Mouse (Mus musculus): ENCODE data around the gene Eln.

Eln gene

GRCm38 (mm10) chr5:134746890-134747511 is at the start of gene Eln:
Gene Eln, minus strand, starts transcription at chr5:134747323.
- DNase-seq = no peak

- DNase-seq = no peak
Observed at GRCm38 (mm10) chr5:134790080-134790995, 43.2 kb upstream of the Eln start.

GRCm38 (mm10) chr5:134788237-134788636 is 41.1 kb upstream of the Eln start:
- no peak for DNase-seq

DNA sequence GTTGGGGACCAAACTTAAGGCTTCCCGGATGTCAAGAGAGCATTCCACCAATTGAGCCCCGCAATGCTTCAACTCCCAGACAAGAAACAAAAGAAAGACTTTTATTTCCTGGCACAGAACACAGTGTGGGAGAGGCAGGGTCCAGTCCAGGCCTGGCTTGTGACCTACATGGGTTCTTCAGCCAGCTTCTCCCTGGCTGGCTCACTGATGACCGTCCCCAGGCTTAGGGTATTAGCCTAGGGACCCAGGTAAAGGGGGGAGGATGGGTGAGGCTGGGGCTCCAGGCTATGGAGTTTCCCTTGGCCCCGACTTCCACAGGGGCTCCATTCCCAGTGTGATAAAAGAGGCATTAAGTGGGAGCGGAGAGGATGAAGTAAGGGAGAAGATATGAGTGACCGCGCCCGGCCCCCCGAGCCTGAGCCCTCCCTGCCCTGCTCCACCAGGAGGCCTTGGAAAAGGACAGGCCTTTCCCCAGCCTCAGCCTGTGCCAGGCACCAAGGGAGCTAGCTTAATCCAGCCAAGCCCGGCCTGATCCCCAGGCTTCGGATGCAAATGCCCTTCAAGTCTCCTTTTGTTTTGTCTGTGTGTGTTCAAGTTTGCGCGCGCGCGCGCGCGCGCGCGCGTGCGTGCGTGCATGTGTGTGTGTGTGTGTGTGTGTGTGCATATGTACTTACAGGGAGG is 38.7 kb upstream of the Eln start:
- DNase-seq = no peak

DNA sequence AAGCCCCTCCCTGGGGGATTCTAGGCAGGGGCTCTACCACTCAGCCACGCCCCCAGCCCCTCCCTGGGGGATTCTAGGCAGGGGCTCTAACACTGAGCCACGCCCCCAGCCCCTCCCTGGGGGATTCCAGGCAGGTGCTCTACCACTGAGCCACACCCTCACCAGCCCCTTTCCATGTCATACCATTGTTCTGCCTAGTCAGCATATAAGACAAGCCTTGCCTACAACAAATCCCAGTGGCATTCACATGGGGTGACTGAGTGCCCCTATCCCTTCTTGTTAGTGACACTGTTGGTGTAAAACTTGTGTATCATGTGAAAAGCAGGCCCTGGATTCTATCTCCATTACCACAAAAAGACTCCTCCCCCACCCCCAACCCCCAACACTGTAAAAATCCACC is 36.7 kb upstream of the Eln start:
- no peak for DNase-seq

DNA sequence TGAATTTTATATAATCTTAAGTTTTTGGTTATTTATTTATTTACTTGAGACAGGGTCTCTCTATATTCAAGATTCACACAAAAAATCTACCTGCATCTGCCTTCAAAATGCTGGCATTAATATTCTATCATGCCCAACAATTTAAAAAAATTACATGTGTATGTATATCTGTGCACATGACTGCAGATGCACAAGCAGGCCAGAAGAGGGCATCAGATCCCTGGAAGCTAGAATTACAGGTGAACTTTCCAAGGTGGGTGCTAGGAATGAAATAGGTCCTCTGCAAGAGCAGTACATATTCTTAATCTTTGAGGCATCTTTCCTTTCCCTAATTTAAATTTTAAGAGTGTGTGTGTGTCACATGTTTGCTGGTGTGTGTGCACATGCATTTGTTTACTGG is 33.8 kb upstream of the Eln start:
- no peak for DNase-seq

DNA sequence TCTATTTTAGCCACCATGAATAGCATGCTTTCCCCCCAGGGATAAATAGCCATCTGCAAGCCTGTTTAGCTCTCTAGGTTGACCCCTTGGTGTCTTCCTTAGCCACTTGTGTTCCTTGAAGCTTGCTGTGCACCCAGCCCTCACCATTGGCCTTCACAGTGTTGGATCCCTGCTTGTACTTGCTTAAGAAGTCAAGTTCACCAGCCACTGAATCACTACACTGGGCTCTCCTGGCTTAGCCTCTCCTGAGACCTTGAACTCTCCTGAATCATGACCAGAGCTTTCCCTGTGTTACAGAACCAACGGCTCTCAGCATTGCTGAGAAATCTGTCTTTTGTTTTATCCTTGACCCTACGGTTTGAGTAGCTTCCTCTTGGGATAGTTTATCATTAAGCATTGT is 33.0 kb upstream of the Eln start:
- no peak for DNase-seq

DNA sequence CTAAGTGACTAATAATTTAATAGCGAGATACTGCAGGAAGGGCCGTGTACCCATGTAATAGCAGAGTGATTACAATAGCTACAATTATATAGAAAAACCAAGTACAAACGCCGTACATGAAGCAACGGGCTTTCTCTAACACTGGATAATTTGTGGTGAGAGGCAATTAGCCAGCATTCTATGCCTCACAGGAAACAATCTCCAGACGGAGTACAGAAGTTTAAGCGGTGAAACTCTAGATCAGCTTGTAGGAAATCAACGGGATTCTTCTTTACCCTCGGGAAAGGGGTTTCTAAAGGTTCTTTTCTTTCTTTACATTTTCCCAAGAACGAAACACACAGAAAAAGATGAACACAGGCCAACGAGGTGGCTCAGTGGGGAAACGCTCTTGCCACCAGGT is 29.4 kb upstream of the Eln start:
- DNase-seq = no peak

DNA sequence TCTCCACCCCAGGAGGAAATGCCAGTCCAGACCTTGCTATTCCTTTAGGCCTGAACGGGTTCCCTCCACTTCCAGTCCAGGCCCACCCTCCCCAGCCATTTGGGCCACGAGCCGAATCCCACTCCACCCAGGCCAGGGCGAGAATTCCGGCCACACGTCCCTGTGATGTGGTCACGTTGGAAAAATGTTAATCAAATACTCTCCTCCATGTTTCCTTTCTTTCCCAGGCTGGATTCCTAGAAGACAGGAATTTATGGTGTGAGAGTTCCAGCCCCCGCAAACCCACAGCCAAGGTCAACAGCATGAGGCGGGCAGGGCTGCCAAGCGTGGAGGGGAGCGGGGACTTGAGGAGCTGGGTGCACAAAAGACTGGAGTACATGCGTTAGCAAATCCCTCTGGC is 25.4 kb upstream of the Eln start:
- DNase-seq = no peak

GRCm38 (mm10) chr5:134771750-134772149 is 24.6 kb upstream of the Eln start:
- DNase-seq = no peak

GRCm38 (mm10) chr5:134769181-134769580 is 22.1 kb upstream of the Eln start:
- DNase-seq = no peak

- DNase-seq = no peak
Observed at GRCm38 (mm10) chr5:134765441-134765840, 18.3 kb upstream of the Eln start.

DNA sequence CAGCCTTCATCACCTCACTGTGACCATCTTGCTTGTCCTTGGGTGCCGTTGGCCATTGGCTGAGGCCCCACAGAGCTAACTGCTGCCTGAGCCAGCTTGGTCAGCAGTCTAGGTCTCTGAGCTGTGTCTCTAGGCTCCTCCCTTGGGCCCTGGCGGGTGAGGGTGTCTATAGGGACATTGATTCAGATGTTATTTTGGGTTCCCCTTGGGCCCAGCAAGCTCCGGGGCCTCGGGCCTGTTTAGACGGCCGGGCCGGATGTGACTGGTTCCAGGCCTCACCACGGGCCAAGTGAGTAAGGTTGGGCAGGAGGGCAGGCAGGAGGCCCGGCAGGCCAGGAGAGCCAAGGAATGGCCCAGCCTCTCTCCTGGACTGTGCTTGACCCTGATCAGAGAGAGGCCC is 16.2 kb upstream of the Eln start:
- DNase-seq = no peak

DNA sequence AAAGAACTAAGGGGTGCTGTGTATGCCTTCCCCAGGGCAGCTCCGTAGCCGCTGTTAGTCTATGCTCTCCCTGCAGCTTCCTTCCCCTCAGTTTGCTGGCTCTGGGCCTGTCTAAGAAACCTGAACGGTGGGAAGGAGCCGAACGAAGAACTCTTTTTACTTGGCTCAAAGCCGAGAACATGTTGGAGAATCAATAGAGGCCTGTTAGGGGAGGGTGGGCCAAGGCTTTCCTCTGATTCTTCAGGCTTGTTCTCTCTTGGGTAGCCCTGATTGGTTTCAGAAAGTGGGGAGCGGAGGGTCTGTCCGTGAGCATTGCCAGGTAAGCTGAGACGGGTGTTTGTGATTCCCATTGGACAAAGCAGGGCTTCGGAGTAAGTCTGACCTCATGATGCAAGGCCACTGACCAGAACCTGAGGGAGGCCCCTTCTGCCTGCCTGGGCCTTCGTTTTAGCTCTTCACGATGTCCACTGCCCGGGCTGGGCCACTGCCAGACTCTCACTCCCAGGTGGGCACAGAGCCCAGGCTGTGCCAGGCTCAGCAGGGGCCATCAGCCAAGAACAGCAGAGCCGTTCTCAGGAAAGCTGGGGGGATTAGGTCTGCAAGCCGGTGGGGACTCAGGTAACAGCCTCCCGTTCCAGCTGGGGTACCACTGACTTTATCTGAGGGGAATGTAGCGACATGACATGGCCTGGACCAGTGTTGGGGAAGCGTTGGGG is 14.4 kb upstream of the Eln start:
- peak; percentile 11 for DNase-seq

GRCm38 (mm10) chr5:134756031-134756430 is 8.9 kb upstream of the Eln start:
- no peak for DNase-seq

GRCm38 (mm10) chr5:134754096-134754495 is 7.0 kb upstream of the Eln start:
- no peak for DNase-seq

- DNase-seq = no peak
Observed at GRCm38 (mm10) chr5:134750469-134750868, 3.3 kb upstream of the Eln start.

- DNase-seq = peak; percentile 63
Observed at GRCm38 (mm10) chr5:134747947-134748618, 960 bp upstream of the Eln start.

DNA sequence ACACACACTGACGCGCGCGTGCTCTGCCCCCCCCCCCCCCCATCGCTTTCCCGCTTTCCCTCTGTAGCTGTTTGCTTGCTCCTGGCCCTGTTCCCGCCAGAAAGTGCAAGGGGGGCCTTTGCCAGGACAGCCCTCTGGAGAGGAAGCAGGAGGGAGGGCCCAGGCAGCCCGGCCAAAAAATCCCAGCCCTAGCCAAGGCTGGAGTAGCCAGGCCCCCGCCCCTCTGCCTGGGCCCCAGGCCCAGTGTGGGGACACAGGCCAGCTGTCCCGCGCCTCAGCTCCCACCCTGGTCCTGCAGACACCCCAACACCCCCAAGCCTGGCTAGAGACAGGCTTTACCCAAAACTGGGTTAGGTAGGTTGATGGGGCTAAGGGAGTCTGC is 380 bp upstream of the Eln start:
- DNase-seq = peak; percentile 20

DNA sequence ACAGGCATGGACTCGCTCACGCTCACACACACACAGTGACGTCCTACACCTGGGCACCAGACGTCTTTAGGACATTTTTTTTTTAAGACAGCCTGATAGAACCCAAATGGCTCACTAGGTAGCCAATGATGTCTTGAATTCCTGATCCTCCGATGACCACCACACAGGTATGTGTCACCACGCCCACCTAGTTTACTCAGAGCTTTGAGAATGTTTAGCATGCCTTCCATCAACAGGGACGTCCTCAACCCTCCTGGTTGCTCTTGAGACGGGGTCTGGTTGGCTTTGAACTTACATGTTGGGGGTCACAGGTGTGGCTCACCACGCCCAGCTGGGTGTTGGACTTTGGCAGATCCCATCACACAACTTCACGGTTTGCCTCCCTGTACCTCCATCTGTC is 922 bp downstream of the Eln start:
- no peak for DNase-seq

- no peak for DNase-seq
Observed at GRCm38 (mm10) chr5:134745801-134746200, 1.3 kb downstream of the Eln start.

DNA sequence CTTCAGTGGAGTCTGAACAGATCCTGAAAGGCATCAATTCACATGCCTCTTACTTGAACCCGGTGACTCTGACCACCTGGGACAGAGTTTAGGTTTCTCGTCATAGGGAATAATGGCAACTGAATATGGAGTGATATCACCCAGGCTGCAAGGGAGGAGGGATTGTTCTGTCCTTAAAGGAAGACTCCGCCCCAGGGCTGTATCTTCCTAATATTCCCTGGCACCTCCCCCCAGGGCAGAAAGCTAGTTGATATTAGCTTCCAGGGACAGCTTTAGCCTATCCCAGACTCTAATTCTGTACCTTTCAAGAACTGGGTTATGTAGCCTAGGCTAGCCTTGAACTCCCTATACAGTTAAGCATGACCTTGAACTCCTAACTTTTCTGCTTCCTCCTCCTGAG is 2.1 kb downstream of the Eln start:
- no peak for DNase-seq

DNA sequence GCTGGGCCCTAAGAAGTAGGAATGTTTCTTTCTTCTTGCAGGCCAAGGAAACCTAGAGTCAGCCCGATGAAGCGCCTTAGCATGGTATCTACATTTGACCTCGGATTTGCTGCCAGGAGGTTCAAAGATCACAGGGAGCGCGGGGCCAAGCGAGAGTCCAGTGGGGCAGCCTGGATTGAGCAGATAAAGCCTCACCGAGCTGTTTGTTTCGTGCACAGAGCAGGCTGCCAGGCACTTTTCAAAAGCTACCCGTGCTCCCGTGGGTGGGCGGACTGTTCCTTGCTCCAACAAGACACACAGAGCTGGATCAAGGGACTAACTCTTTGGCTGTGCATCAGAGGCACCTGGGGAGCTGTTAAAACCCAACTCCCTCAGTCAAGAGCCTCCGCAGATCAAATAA is 3.1 kb downstream of the Eln start:
- no peak for DNase-seq

All from cerebellum, adult 9-10 months (tissue).